Mouse (Mus musculus): ENCODE results near the gene Clptm1. TPM values are rescaled to one million over a fixed set of nuclear protein-coding genes. Genes with fewer than 3 reads are reported as not detected.
A peak's percentile ranks its signal among the peaks of the same experiment; 100 is the strongest.

The Clptm1 gene
- polyA plus RNA-seq, 1 experiment from 2014 or later = 94.1 TPM

- DNase-seq (ENCODE audit: low spot score, missing footprints) (peak; percentile 90), ATAC-seq (ENCODE audit: low FRiP score) (peak; percentile 63)
- Histone ChIP-seq H3K4me3 (ENCODE audit: low read depth, low read length) (no peak overlapping the region), H3K27me3 (ENCODE audit: control insufficient read depth, insufficient read depth, low read length) (no peaks in the 10 kb centered on the region), H3K36me3 (ENCODE audit: control insufficient read depth, insufficient read depth, low read length) (peaks cover 13% of the 10 kb centered on the region), H3K27ac (ENCODE audit: low read depth, low read length) (no peak overlapping the region), H3K4me1 (ENCODE audit: control insufficient read depth, insufficient read depth, low read length) (peaks cover 13% of the 10 kb centered on the region), H3K9me3 (ENCODE audit: control insufficient read depth, low read length) (peaks cover 4% of the 10 kb centered on the region; the same call in 1 of the 2 replicates), H3K9ac (ENCODE audit: low read length) (no peak overlapping the region), H3K4me2 (no peak overlapping the region)
- 29% methylated on average over 22 of the region's 22 CpGs for WGBS
These were observed 36.4 kb upstream of the Clptm1 start for GRCm38 (mm10) chr7:19701069-19701761.

GRCm38 (mm10) chr7:19700299-19701068 lies 35.7 kb upstream of the Clptm1 start:
- 58% methylated on average over 12 of the region's 12 CpGs for WGBS
- Histone ChIP-seq H3K36me3 (ENCODE audit: control insufficient read depth, insufficient read depth, low read length) (peaks cover 14% of the 10 kb centered on the region), H3K4me2 (no peak overlapping the region), H3K27ac (ENCODE audit: low read depth, low read length) (no peak overlapping the region), H3K9ac (ENCODE audit: low read length) (no peak overlapping the region), H3K4me3 (ENCODE audit: low read depth, low read length) (no peak overlapping the region), H3K9me3 (ENCODE audit: control insufficient read depth, low read length) (peaks cover 4% of the 10 kb centered on the region; the same call in 1 of the 2 replicates), H3K4me1 (ENCODE audit: control insufficient read depth, insufficient read depth, low read length) (peaks cover 13% of the 10 kb centered on the region), H3K27me3 (ENCODE audit: control insufficient read depth, insufficient read depth, low read length) (no peaks in the 10 kb centered on the region)
- no peak for ATAC-seq (ENCODE audit: low FRiP score)
- DNase-seq (ENCODE audit: low spot score, missing footprints) = no peak

- H3K4me2 ChIP-seq = no peak overlapping the region
- WGBS = 81% methylated on average over 4 of the region's 4 CpGs
These were observed 35.0 kb upstream of the Clptm1 start for GRCm38 (mm10) chr7:19699827-19700148.

GRCm38 (mm10) chr7:19698907-19699826 lies 34.3 kb upstream of the Clptm1 start, which contains the start of gene Apoe:
TSS of gene Apoe (minus strand) at chr7:19699188.
- no peak within 1 kb of the TSS for H3K27ac ChIP-seq (ENCODE audit: low read depth, low read length)

More at GRCm38 (mm10) chr7:19699827-19700148, 35.0 kb upstream of the Clptm1 start:
- ATAC-seq (ENCODE audit: low FRiP score) (no peak), DNase-seq (ENCODE audit: low spot score, missing footprints) (no peak)
- Histone ChIP-seq H3K36me3 (ENCODE audit: control insufficient read depth, insufficient read depth, low read length) (peaks cover 14% of the 10 kb centered on the region), H3K9me3 (ENCODE audit: control insufficient read depth, low read length) (peaks cover 4% of the 10 kb centered on the region; the same call in 1 of the 2 replicates), H3K4me3 (ENCODE audit: low read depth, low read length) (no peak overlapping the region), H3K27me3 (ENCODE audit: control insufficient read depth, insufficient read depth, low read length) (no peaks in the 10 kb centered on the region), H3K9ac (ENCODE audit: low read length) (0 out of 2 replicates have a peak overlapping the region, but pooled peaks have one; percentile 67), H3K27ac (ENCODE audit: low read depth, low read length) (no peak overlapping the region), H3K4me1 (ENCODE audit: control insufficient read depth, insufficient read depth, low read length) (peaks cover 13% of the 10 kb centered on the region)

GRCm38 (mm10) chr7:19697949-19698906 lies 33.4 kb upstream of the Clptm1 start:
- peak overlapping the region; percentile 67 for H3K9ac ChIP-seq (ENCODE audit: low read length)
- peak overlapping the region; percentile 65 for H3K4me2 ChIP-seq
- peaks cover 4% of the 10 kb centered on the region; the same call in 1 of the 2 replicates for H3K9me3 ChIP-seq (ENCODE audit: control insufficient read depth, low read length)
- DNase-seq (ENCODE audit: low spot score, missing footprints) (peak; percentile 92), ATAC-seq (ENCODE audit: low FRiP score) (no peak)
- peaks cover 15% of the 10 kb centered on the region for H3K4me1 ChIP-seq (ENCODE audit: control insufficient read depth, insufficient read depth, low read length)
- 3% methylated on average over 28 of the region's 28 CpGs for WGBS
- no peak overlapping the region for H3K27ac ChIP-seq (ENCODE audit: low read depth, low read length)
- H3K36me3 ChIP-seq (ENCODE audit: control insufficient read depth, insufficient read depth, low read length) = peaks cover 10% of the 10 kb centered on the region
- no peaks in the 10 kb centered on the region for H3K27me3 ChIP-seq (ENCODE audit: control insufficient read depth, insufficient read depth, low read length)
- peak overlapping the region; percentile 31 for H3K4me3 ChIP-seq (ENCODE audit: low read depth, low read length)

More at GRCm38 (mm10) chr7:19698907-19699826, 34.3 kb upstream of the Clptm1 start, which contains the start of gene Apoe:
- peak within 1 kb of the TSS; percentile 31 for H3K4me3 ChIP-seq (ENCODE audit: low read depth, low read length)
- H3K9me3 ChIP-seq (ENCODE audit: control insufficient read depth, low read length) = peaks cover 4% of the 10 kb centered on the region; the same call in 1 of the 2 replicates
- H3K9ac ChIP-seq (ENCODE audit: low read length) = peak within 1 kb of the TSS; percentile 67
- H3K27me3 ChIP-seq (ENCODE audit: control insufficient read depth, insufficient read depth, low read length) = no peaks in the 10 kb centered on the region
- H3K4me1 ChIP-seq (ENCODE audit: control insufficient read depth, insufficient read depth, low read length) = peaks cover 13% of the 10 kb centered on the region
- H3K36me3 ChIP-seq (ENCODE audit: control insufficient read depth, insufficient read depth, low read length) = peaks cover 14% of the 10 kb centered on the region
- 1% methylated on average over 19 of the region's 20 CpGs for WGBS
- ATAC-seq (ENCODE audit: low FRiP score) (peak; percentile 56), DNase-seq (ENCODE audit: low spot score, missing footprints) (peak; percentile 95)
- peak within 1 kb of the TSS; percentile 65 for H3K4me2 ChIP-seq

GRCm38 (mm10) chr7:19696336-19696873 lies 31.6 kb upstream of the Clptm1 start:
- H3K4me3 ChIP-seq (ENCODE audit: low read depth, low read length) = no peak overlapping the region
- no peak overlapping the region for H3K27ac ChIP-seq (ENCODE audit: low read depth, low read length)
- no peak overlapping the region for H3K4me2 ChIP-seq
- H3K4me1 ChIP-seq (ENCODE audit: control insufficient read depth, insufficient read depth, low read length) = peaks cover 17% of the 10 kb centered on the region
- peaks cover 9% of the 10 kb centered on the region for H3K36me3 ChIP-seq (ENCODE audit: control insufficient read depth, insufficient read depth, low read length)
- peaks cover 4% of the 10 kb centered on the region; the same call in 1 of the 2 replicates for H3K9me3 ChIP-seq (ENCODE audit: control insufficient read depth, low read length)
- H3K27me3 ChIP-seq (ENCODE audit: control insufficient read depth, insufficient read depth, low read length) = no peaks in the 10 kb centered on the region
- H3K9ac ChIP-seq (ENCODE audit: low read length) = no peak overlapping the region
- peak; percentile 59 for DNase-seq (ENCODE audit: low spot score, missing footprints)
- ATAC-seq (ENCODE audit: low FRiP score) = no peak
- 96% methylated on average over 34 of the region's 34 CpGs for WGBS

GRCm38 (mm10) chr7:19695881-19696280 lies 31.0 kb upstream of the Clptm1 start:
- H3K4me2 ChIP-seq = no peak overlapping the region
- peaks cover 4% of the 10 kb centered on the region; the same call in 1 of the 2 replicates for H3K9me3 ChIP-seq (ENCODE audit: control insufficient read depth, low read length)
- no peak overlapping the region for H3K27ac ChIP-seq (ENCODE audit: low read depth, low read length)
- DNase-seq (ENCODE audit: low spot score, missing footprints) = no peak
- no peaks in the 10 kb centered on the region for H3K27me3 ChIP-seq (ENCODE audit: control insufficient read depth, insufficient read depth, low read length)
- peaks cover 9% of the 10 kb centered on the region for H3K36me3 ChIP-seq (ENCODE audit: control insufficient read depth, insufficient read depth, low read length)
- H3K4me3 ChIP-seq (ENCODE audit: low read depth, low read length) = no peak overlapping the region
- H3K4me1 ChIP-seq (ENCODE audit: control insufficient read depth, insufficient read depth, low read length) = peaks cover 17% of the 10 kb centered on the region
- H3K9ac ChIP-seq (ENCODE audit: low read length) = no peak overlapping the region
- ATAC-seq (ENCODE audit: low FRiP score) = no peak
- WGBS = 86% methylated on average over 6 of the region's 6 CpGs

Measured in midbrain, embryonic 11.5 days (tissue).